Mouse (Mus musculus) lung, adult 2 months (tissue): ENCODE results near the gene Nudt8.
"Not testable (repeated sequence)": the region's sequence is repeated elsewhere in the genome, so short reads cannot be mapped to it uniquely, and the experiment has no call there.

Experiments used
- CTCF ChIP-seq: fragments of 200-500 bp; IDR thresholded peaks from 2 replicates; pipeline ENCODE4 v1.5.1; 2011; ENCODE audit warnings: mild to moderate bottlenecking, low read length, control low read depth; ENCODE audit not compliant: insufficient read depth
- POLR2A ChIP-seq: fragments of 200-500 bp; IDR thresholded peaks from 2 replicates; pipeline ENCODE4 v1.6.1; 2011; ENCODE audit warnings: low read depth, mild to moderate bottlenecking, control low read depth, low read length, borderline replicate concordance; ENCODE audit errors: extremely low read depth

- TF ChIP-seq CTCF, POLR2A: not testable (repeated sequence)
Observed at GRCm38 (mm10) chr19:3974608-3975007, 25.8 kb upstream of the Nudt8 start.
